Mouse (Mus musculus) gastrocnemius, adult 8-10 months (tissue): ENCODE measurements around the gene Fkrp. TPM values are rescaled to one million over a fixed set of nuclear protein-coding genes. Genes with fewer than 3 reads are reported as not detected.
A peak's percentile ranks its signal among the peaks of the same experiment; 100 is the strongest.

Experiments
- DNase-seq, 2 experiments: peaks; one replicate each; pipeline ENCODE4 v3.0.0; 2022; ENCODE audit warnings: low spot score in 2 of 2
- total RNA-seq, 4 experiments: library from RNA; stranded (reverse); gene quantifications; 2 replicates each; pipeline ENCODE4 v1.2.4; 2022

The Fkrp gene
- total RNA-seq, 4 experiments from 2014 or later: 55.5 to 67.9 (median 62.9) TPM

DNA sequence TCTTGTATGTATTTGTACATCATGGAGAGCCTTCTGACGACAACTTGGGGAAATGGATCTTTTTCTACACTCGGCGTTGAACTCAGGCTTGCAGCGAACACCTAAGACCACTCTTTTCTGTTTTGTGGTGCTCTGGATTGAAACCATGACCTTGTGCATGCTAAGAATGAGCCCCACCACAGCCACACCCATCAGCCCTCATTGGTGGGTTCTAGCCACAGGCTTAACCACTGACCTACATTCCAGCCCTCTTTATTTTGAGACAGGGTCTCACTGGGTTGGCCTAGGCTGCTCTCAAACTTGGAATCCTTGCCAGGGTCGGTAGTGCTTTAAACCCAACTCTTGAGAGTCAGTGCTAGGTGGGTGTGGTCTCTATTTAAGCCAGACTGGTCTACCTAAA is 21.6 kb downstream of the Fkrp start:
- no peak for DNase-seq

DNA sequence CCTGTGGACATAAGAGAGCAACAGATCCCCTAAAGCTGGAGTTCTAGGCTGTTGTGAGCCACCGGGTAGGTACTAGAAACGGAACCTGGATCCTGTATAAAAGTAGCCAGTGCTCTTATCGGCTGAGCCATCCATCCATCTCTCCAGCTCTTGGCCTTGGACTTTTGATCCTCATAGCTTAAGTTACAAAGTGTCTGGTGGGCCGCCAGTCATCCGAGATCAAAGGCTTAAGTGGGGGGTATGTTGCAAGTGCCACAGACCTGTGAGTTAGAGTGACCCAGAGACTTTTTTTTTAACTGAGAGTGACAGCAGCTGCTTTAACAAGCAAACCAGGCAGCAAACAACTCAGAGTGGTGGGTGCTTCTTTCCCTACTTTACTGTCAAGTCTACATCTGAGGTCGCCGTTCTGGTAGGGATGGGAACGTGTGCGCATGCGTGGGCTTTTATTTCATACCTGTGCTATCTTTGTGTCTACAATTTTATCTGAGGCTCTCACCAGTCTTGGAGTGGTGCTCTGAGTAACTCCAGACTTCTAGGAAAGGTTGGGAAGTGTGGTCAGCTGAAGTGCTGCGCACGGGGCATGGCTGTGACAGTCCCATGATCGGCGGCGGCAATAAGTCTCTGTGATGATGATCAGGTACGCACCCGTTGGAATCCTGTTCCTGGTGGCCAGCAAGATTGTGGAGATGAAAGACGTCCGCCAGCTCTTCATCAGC is 23.4 kb downstream of the Fkrp start:
- no peak for DNase-seq

DNA sequence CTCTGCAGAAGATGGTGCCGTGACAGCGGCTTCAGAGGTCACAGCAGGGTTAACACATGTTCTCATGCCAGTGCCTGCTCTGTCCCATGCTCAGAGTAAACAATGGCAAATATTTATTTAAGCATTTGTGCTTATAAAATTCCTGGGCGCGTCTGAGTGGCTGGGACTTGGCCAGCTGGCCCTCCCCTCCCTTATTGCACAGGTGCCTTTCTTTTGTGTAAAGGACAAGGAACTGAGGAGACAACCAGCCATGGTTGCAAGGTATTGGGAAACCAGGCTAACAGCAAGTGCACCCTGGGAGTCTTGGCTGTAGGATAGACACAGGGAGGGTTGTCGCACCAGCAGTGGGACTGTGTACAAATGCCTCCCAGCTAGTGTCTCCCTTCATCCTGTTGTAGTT is 24.2 kb downstream of the Fkrp start:
- DNase-seq: no peak

DNA sequence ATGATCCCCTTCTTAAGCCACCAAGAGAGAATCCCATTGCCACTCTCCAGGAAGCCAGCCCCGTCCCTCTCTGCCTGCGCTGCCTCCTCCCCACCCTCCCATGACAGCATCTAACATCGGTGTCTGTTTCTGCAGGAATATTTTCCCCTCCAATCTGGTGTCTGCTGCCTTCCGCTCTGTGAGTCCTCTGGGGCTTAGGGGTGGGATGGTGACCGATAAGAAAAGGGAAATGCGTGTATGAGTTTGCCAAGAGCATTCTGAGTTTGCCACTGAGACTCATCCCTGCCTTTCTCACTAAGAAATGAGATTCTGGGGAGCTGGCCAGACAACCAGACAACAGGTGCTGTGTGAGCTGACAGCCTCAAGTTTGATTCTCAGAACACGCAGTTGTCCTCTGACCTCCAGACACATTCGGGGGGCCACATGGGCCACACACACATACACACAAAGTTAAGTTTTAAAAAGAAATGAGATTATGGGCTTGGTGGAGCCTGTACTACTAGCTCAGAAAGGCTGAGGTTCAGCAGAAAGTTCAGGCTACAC is 30.9 kb downstream of the Fkrp start:
- DNase-seq: no peak

DNA sequence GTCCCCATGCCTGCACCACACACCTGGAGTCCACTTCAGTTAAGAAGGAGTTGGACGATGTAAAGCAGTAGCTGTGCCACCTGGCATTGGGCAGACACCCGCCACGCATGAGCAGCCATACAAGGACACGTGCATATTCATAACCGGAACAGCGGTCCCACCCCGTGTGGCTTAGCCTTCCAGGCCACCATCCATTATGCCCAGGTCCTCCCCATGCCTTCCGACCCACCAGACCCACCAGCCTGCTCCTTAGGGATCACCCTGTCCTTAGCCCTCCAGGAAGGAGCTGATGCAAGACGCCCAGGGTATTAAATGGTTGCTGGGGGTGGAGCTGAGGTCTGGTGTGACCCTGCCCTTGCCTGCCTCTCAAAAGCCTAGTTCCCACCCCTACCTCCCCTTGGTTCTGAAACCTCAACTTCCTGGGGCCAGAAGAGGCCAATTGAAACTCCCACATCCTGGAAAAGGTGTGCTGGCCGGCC is 32.0 kb downstream of the Fkrp start:
- DNase-seq: no peak

DNA sequence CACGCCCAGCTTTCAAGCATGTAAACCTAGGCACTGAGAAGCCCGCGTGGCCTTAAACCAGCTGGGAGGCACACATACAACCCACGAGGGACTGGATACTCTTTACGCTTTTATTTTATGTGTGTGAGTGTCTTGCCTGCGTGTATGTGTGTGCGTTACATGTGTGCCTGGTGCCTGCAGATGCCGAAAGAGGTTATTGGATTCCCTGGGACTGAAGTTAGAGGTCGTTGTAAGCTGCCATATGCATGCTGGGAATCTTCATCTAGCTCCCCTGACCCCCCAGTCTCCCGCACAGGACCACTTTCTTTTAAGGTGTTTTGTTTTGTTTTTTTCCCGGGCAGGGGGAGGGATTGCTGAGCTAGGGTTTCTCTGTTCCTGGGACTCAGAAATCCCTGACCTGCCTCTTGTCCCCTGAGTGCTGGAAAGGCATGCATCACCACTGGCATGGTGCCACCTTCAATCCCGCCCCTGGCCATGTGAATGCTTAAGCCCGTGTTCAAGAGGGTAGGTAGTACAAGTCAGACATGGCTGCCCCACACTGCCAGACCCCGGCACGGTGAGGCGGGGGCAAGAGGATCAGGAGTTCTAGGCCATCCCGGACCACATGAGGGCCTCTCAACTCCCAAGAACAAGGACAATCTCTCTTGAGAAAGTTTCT is 32.6 kb downstream of the Fkrp start:
- DNase-seq: peak; percentile 37 to 58

DNA sequence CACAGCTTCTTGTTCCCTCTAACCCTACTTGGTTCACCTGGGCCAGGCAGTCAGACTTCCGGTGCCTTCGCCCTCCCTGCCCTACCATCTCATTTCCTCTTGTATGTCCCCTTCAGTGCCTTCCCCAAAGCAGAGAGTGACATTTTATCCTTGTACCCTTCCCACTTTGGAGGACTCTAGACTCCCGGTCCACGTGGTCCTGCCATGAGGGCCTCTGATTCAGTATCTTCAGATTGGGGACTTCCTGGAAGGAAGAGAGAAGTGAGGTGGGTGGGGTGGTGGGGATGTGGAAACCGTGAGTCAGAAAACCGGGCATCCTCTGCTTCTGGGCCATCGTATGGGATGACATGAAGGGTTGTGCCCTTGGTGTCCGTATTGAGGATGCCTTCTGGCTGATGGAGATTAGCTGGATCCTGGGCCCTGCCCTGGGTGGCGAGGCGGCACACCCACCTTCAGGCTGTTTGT is 33.3 kb downstream of the Fkrp start:
- DNase-seq: no peak

DNA sequence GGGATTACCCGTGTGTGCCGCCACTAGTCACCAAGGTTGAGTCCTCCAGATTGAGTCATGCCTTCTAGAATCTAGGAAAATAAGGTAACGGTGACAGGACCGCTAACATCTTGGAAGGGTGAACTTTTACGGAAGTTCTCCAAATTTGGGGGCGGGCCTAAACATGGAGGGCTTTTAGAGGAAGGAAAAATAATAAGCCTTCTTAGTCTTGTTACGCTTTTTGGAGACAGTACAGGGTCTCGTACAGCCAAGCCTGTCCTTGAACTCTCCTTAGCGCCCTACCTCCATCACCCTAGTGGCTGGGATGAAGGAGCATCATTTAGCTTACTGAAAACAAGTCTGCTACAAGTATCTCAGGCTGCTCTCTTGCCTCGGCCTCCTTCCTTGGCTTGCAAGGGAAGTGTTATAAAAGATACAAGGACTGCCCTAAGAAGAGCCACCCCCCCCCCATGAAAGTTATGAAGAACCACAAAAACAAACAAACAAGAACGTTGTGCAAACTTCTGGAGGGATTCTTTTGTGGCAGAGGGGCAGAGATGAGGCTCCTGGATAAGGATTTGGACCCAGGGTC is 33.9 kb downstream of the Fkrp start:
- DNase-seq: no peak

DNA sequence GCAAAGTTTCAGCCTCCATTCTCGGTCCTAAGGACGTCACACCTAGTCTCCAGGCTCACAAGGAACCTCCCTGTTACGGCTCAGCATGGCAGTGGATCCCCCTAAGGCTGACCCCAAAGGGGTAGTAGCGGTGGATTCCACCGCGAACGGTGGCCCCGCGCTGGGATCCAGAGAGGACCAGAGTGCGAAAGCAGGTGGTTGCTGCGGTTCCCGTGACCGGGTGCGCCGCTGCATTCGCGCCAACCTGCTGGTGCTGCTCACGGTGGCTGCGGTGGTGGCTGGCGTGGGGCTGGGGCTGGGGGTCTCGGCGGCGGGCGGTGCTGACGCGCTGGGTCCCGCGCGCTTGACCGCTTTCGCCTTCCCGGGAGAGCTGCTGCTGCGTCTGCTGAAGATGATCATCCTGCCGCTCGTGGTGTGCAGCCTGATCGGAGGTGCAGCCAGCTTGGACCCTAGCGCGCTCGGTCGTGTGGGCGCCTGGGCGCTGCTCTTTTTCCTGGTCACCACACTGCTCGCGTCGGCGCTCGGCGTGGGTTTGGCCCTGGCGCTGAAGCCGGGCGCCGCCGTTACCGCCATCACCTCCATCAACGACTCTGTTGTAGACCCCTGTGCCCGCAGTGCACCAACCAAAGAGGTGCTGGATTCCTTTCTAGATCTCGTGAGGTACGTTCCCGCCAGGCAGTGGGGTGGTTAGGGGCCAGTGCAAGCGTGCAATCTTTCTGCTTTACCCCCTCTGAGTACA is 34.5 kb downstream of the Fkrp start:
- no peak for DNase-seq

DNA sequence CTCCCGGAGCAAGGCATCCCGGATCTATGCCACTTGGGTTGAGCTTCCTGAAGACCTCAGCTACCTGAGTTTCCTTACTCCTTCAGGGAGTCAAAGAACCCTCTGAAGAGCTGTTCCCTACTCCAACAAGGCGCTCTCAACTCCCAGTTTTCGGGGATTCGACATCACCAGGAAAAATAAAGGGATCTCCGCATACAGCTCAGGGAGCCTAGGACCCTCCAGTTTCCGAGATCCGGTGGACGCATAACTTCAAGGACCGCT is 35.0 kb downstream of the Fkrp start:
- DNase-seq: no peak

DNA sequence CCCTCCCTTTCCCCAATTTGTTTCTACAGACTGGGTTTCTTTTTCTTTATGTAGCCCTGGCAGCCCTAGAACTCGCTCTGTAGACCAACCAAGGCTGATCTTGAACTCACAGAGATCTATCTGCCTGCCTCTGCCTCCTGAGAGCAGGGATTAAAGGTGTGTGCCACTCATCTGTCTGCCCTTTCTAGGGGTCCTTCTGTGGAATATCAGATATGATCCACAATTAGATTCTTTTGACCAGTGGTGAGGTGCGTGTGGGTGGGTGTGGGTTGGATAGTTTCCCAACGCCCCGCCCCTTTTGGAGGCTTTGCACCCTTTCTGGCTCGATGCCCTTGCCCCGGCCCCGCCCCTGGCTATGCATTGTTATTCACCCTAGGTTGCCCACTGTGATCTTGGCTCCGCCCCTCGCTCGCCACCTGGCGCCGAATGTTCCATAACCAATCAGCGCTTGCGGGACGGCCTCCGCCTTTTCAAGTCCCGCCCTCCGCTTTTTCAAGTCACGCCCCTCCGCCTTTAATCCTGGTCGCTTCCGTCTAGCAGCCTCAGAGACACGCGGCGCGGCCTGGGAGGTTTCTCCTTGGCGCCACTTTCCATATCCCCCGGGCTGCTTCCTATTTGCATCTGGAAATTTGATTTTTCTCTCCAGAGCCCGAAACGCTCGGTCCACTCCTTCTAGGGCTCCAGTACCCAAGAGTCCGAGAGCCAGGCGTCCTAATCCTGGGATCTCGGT is 35.5 kb downstream of the Fkrp start, which contains the start of gene Slc1a5:
TSS of gene Slc1a5 (plus strand) at position 516 of the 730 bp plus-strand sequence.
- DNase-seq: peak; percentile 86 to 89

DNA sequence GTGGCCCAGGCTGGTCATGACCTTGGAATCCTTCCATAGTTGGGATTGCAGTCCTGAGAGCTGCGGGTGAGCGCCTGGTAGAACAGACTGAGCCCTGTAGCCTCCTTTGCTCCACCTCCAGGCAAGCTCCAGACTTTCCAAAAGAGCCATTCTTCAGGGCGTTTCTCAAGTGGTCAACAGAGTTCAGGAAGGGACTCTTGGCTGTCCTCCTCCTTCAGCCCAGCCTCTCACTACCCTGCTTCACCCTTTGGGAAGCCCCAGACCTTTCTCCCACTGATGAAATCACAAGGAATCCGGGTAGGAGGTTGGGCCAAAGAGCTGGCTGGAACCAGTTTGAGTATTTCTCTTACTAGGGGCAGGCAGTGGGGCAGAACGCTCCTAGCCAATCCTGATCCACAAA is 36.5 kb downstream of the Fkrp start:
- DNase-seq: peak; percentile 34 to 63

DNA sequence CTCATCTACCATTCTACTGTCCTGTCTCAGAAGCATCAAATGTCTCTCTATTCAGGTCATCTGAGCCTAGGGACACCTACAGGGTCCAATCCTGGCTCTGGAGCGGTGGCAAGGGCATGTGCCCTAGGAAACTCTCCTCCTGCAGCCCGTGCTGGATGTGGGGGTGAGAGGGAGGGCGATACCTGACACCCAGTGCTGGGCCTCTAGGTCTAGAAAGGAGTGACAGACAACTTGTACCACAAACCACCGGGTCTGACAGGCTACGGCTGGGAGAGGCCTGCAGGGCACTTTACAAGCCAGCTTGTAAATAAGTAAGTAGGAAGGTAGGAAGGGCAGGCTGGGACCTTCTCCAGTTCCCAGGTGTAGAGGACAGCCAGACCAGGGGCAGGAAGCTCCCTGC is 40.6 kb downstream of the Fkrp start:
- no peak for DNase-seq

DNA sequence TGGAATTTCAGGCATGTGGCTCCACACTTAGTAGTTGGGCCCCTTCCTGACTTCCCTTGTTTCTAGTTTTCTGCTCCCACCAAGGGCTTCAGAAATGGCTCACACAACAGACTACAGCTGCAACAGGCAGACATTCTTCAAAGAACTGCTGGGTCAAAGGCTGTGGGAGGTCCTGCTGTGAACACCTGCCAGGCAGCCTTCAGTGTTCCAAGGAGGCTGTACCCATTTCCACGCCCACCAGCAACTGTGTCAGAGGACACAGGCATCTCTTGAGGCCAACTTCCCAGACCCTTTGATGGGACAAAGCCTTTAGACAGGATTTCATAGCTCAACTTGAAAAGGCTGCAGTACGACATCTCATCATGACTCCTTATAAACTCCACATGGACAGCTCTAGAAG is 50.1 kb downstream of the Fkrp start:
- no peak for DNase-seq

DNA sequence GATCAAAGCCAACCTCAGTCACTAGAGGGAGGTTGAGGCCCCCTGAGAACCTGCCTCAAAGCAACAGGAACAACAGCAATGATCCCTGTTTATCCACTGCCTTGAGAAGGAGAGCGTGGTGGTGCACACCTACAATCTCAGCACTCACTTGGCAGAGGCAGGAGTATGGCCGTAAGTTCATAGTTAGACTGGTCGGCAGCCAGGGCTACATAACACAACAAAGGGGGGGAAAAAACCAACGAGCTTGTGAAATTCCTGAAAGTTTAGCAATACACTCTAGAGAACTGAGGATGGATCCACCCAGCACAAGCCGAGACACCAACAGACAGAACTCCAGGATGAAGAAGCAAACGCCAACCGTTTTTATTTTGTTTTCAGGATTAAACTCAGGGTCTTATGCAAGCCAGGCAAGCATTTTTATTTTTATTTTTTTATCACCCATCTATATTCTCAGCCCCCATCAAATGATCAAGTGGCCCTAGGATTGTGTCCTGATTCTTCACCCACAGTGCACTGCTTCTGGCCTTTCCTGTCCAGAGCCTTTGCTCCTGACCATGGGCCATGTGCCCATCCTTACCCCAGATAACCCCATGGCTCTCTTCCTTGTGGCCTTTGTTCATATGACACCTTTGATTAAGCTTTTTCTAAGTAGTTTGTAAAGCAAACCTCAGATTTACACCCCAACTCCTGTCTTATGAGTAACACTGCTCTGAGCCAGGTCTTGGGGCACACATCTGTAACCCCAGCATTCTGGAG is 52.9 kb downstream of the Fkrp start:
- DNase-seq: no peak

DNA sequence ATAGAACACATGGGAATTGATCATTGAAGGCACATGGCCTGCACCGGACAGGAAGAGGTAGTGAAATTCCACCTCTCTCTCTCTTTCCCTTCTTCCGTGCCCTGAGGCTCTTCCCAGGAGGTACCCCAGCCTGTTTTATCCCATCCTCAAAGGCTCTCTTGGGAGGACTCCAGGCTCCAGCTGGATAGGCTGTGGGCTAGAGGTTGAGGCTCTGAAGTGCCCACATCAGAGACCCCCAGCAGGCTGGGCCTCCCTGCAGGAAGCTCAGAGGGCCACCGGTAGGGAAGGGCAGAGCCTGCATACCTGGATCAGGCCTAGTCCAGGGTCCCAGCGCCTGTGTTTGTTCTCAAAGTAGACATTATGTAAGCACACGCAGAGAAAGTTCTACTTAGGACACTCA is 54.9 kb downstream of the Fkrp start:
- DNase-seq: no peak

DNA sequence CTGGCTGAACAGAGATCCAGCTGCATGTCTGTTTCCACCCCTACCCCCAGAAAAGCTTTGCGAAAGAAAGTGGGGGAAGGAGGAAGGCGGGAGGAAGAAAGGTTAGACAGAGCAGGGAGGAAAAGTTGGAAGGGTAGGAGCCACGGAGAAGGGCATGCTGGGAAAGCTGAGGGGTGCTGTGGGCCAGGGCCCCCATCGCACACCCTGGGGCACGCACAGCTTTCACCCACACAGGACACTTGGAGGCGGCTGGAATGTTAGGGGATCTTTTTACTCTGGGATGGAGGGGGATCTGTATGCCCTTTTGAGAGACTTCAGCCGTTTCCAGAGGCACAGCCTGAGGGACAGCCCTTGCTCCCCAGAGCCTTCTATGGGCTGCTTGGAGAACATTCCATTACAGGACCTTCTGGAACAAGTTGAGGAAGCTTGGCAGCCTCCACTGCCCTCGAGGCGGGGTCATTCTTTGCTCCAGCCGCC is 55.5 kb downstream of the Fkrp start:
- peak; percentile 73 to 79 for DNase-seq

DNA sequence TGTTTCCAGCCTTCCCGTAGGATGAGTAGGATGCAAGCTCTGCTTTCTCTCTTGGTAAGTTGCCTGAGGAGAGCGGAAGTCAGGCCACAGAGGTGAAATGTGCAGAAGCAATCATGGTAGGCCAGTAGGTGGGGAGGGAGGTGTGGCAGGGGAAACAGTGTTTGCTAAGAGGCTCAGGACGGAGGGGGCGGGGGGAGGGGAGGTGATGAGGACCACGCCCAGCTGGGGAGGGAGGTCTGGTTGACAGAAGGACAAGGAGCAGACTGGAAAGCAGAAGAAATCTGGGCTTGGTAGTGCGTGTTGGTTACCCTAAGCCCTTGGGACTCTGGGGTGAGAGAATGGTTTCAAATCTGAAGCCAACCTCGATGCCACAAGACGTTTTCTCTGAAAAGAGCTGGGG is 56.2 kb downstream of the Fkrp start:
- DNase-seq: peak; percentile 52 to 75
